Mouse (Mus musculus): Measurements from ENCODE around the gene Gpat2.

Gpat2 gene

DNA sequence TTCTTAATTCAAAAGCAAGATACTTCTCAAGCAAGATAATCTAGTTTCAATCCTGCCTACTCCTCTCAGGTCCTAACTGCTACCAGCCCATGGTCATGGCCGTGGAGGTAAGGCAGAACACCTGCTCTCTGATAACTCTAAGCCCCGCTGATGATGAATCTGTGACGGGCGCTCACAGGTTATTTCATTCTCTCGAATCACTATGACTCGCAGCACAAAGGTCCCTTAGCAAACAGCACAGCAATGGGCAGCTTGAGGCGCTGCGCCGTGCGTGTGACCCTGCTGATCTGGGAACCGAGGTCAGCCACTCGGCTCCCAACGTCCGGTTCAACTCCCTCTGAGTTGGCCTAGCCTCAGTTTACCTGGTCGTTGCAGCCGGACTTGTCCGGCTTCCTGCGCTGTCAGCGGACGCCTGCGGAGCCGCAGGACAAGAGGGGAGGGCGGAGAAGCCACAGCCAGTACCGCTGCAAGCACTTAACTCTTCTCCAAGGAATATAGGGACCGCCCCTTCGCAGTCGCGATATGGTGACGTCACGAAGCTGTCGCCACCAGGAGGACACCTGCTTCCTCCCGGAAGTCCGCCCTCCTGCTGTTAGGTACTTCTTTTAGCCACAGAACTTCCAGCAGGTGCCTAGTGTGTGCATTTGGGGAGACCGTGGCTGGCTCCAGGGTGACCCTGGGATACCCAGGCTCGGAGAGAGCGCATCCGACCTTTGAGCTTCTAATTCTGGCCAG lies 19.2 kb downstream of the Gpat2 start, which contains the start of gene Fahd2a:
Gene Fahd2a, minus strand, starts transcription at position 511 of the 735 bp plus-strand sequence.
- DNase-seq (ENCODE audit: low read depth, low spot score): peak; percentile 80

DNA sequence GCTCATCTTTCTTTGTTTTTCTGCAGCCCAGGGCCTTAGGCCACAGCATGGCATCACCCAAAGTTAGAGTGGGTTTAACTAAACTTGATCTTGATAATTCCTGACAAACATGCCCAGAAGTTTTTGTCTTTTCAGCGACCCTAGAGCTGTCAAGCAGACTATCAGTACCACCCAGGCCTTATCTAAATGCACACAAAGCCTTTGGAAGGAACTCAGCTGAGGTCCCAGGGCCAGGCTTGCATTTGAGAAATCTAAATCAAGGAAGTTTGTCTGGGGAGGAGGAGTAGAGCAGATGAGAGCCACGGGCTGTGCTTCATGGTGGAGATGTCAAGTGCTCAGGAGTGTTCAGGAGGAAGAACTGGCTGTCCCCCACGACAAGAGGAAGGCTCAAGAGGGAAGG lies 21.8 kb downstream of the Gpat2 start:
- no peak for DNase-seq (ENCODE audit: low read depth, low spot score)

DNA sequence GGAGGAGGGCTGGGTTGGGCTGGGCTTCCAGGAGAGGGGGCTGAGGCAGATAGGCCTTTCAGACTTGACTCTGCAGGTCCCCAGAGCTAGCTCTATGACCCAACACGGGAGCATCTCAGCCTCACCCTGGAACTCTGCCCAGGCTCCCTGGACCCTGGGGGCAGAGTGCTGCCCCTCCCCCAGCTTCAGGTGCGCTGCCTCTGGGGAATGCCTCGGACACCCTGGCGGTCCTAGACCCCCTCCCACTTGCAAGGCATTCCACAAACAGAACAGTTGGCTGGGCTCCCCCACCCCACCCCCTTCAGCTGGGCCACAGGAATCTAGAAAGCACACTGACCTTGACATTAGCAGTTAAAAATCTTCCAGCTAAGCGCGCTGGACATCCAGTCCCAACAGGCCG lies 24.7 kb downstream of the Gpat2 start:
- no peak for DNase-seq (ENCODE audit: low read depth, low spot score)

DNA sequence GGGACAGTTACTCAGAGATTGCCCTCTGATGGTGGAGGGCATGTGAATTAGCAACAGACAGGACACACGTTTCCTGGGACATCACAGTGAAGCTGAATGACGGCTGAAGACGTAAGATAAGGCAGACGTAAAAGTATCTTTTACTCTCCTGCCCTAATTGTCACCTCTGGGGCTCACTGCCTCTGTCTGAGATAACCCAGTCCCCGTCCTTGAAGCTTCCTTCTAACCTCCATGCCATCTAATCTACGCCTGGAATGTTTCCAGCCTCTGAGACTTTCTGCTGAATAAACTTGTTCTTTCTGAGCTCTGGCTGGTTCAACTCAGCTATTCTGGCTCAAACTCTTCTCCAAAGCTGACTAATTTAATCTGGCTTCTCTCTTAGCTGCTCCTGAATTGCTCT lies 26.7 kb downstream of the Gpat2 start:
- DNase-seq (ENCODE audit: low read depth, low spot score): no peak

DNA sequence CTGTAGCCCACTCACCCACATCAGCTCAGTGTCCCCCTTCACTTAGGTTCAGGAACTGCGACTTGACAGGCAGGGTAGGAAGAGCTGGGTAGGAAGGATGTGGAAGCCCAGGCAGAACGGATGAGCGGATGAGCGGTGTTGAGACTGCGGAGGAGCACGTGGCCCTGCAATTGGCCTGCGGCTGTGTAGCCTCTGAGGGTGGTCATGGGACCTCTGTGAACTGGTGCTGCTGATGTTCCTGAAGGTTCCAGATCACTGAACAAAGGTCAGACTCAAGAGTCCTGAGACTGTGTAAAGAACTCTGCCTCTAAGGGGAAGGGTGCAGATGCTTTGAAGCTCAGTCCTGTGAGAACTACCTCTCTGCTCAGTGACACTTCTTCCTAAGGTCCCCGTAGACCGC lies 28.1 kb downstream of the Gpat2 start:
- DNase-seq (ENCODE audit: low read depth, low spot score): no peak

DNA sequence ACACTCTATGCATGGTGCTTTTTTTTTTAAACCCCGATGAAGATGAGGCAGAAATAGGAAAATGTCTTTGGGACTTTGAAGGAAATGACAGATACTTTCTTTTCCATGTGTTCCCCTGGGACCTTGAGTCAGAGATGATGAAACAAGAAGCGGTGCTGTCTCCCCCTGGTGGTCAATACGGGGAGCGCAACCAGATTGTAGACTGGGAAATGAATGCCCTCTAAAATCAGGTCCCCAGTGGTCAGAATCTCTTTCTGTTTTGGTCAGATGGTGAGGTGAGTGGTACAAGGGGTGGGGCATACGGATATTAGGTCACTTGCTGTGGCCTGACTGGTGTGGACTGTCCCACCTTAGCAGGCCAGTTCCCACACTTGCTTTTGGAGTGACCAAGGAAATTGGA lies 28.8 kb downstream of the Gpat2 start:
- DNase-seq (ENCODE audit: low read depth, low spot score): peak; percentile 33

DNA sequence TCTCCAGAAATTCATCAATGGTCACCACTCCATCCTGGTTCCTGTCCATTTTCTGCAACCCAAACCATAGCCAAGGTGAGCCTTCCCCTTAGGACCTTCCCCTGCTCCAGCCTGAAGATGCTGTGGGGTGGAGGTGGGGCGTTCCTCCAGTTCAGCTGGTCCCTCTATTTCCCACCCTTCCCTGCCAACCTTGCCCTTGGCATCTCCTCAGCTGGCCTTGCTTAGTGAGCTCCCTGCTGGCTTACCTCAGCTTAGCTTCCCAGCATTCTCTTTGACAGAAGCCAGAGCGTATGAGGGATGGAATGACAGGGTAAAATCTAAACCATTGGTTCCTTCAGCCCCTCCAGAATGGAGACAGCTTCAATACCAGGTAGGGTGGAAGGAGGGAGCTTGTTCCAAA lies 34.3 kb downstream of the Gpat2 start:
- no peak for DNase-seq (ENCODE audit: low read depth, low spot score)

DNA sequence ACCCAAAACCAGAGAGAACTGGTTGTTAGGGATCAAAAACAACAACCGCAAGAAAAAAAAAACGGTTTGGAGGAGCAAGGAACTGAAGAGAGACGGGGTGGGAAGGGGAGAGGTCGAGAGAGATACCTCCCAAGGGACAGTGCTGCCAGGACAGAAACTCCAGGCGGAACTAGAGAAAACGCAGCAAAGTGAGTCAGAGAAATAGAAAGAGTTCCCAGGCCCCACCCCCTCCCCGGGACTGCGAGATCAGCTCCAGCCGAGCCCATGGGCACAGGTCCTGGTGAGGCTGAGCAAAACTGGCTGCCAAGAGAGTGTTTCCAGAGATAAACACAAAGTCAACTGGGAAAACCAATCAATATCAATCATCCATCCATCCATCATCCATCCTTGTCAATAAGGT lies 36.4 kb downstream of the Gpat2 start:
- DNase-seq (ENCODE audit: low read depth, low spot score): no peak

DNA sequence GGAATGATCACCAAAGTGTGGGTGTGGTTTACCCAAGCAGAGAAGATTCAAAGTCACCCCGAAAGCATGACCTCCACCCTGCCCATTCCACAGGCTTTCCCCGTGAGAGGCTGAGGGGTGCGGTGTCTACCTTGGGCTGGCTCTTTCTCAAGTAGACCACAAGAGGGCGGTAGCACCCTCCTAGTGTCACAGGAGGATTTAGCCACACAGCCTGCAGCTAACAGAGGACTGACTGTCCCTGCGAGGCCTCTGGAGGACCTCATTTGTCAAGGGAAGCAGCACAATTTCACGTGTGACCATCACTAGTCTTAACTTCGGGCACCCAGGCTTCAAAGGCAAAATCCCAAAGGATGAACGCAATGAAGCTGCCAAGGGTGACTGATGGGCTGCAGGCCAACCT lies 37.3 kb downstream of the Gpat2 start:
- no peak for DNase-seq (ENCODE audit: low read depth, low spot score)

DNA sequence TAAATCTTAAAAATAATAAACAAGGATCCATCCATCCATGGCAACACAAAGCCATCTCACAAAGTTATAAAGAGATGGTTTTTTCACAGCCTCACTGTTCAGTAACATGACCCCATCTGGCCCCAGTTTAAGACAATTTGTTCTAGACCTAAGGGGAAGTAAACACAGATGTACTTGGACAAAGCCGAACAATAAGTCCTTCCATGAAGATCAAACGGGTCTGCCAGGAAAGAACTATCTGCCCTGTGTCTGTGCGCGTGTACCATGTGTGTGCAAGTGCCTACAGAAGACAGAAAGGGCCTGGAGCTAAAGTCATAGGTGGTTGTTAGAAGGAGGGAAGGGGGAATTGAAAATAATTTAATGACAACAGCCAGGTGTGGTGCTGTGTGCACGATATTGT lies 45.2 kb downstream of the Gpat2 start:
- DNase-seq (ENCODE audit: low read depth, low spot score): no peak

DNA sequence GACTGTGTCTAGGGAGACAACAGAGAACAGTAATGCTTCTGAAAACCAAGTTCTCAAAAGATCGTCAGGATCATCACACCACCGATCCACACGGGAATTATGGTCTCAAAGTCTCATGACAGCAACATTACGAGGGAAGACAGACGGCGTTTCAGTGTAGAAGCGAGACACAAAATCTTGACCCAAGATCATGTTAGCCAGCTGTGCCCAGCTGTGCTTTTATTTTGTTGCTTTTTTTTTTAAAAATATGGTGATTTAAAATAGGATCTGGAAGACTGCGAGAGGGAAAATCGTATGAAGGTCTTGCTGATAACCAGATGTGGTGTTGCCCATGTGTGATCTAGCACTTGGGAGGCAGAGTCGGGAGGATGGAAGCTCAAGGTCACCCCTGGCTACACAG lies 45.7 kb downstream of the Gpat2 start:
- DNase-seq (ENCODE audit: low read depth, low spot score): no peak

DNA sequence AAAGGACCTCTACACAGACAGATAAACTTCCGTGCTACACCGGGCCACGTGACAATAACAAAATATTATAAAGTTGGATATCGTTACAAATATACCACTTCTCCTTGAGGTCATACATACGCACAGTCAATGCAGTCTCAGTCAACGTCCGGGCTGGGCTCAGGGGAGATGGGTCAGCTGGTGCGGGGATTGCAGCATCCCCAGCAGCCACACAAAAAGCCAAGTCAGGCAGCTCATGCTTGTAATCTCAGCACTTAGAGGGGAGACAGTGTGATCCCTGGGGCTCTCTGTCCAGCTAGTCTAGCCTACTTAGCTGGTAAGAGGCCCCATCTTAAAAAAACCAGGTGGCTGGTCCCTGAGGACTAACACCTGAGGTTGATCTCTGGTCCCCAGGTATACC lies 46.3 kb downstream of the Gpat2 start:
- DNase-seq (ENCODE audit: low read depth, low spot score): no peak

DNA sequence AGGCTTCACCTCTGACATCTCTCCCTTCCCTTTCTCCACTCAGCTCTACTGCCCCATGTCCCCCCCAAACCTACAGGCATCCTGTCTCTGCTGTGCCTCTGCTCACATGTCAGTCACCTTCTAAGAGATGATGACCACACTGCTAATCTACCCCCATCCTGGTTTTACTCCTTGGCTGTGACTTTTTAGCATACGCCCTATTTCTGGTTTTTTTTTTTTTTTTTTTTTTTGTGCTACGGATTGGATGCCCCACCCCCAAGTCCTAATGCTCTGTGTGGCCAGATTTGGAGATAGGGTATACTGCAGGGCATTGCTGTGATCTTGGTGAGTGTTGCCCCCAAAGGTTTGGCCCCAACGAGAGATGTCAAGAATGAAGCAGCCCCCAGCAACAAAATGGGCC lies 47.3 kb downstream of the Gpat2 start:
- DNase-seq (ENCODE audit: low read depth, low spot score): no peak

DNA sequence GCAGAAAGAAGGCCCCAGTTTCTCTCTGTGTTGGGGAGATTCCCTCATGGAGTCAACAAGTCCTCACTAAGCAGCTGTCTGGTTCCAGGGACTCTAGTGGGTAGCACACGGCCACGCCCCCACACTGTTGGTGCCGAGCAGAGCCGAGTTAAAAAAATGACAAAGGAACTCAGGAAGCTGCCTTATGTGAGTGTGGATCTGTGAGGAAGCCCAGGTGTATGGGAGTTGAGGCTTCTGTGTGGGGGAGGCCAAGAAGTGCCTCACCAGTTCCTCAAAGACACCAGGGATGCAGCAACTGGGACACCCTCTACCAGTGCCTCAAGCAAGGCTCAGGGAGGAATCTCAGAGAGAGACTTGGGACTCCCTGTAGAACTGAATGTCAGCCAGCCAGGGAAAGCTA lies 54.2 kb downstream of the Gpat2 start:
- no peak for DNase-seq (ENCODE audit: low read depth, low spot score)

DNA sequence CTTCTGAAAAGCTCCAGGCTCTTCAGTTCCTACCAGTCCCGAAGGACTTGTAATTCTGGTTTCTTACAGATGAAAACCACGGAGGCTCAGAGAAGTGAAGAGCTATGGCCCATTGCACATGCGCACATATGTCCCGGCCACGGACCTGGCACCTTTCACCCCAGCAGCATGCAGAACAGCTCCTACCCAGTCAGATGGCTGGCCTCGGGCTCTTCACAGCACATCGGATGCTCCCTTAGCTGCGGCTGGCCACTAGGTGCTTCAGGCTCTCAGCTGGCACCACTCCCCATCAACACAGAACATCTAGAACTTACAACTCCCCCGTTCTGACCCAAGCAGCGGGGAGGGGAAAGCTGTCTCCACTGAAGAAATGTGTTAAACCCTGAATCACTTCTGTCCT lies 54.8 kb downstream of the Gpat2 start:
- DNase-seq (ENCODE audit: low read depth, low spot score): no peak

DNA sequence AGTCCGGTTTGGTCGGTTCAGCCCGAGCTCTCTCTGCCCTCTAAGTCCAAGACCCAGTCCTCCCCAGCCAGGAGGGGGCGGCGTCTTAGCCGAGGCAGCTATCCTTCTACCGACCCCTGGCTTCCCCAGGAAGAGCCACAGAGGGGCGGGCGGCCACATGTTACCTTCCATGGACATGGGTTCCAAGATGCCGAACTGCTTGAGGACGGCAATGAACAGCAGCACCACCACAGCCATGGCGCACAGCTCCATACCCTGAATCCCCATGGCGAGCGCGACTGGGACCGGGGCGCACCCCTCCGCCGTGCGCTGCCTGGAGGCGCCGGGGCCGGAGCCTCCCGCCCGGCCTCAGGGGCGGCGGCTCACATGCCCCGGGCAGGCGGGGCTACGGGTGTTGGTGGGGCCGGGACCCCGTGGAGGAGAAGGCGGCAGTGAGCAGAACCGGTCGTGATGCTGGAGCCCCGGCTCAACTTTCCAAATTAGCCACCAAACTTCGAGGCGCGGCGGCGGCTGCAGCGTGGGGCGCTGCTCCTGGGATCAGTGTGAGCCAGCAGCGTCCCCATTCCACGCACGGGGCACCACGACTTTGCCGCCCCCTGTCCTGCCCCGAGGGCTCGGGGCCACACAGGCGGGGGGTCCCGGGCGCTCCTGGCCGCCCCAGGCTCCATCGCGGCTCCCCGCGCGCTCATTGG lies 57.0 kb downstream of the Gpat2 start:
- peak; percentile 7 for DNase-seq (ENCODE audit: low read depth, low spot score)

DNA sequence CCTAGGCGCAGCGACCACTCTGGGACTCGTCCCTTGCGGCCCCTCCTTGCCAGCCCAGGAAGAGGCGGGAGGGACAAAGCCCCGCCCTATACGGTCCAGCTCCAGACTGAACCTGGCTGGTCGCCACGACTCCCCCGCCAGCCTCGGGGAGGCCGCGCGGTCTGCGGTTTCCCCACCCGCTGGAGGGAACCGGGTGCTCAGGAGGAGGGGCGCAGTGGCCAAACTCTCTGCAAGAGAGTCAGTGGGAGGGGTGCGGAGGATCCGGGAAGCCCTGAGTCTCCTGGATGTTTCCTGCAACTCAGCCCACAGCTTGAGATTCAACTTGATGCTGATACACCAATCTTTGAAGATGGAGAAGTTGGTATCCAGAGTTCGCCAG lies 57.5 kb downstream of the Gpat2 start:
- peak; percentile 29 for DNase-seq (ENCODE audit: low read depth, low spot score)

DNA sequence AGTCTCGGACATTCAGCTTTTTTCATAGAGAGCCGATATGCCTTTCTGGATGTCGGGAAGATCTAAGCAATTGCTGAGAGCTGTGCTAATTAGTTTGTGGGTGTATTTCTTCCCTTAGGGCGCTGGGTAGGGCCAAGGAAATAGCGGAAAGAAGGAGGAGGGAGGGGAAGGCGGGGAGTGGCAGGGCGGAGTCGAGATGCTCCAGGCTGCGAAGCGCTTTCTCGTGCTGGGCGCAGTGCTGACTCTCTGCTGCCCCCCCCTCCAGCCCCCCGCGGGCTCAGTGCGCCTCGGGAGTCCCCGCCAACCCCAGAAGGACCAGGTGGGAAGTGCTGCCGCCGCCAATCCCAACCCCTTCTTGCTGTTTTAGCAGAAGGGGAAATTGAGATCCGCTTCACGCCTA lies 58.0 kb downstream of the Gpat2 start:
- DNase-seq (ENCODE audit: low read depth, low spot score): no peak

DNA sequence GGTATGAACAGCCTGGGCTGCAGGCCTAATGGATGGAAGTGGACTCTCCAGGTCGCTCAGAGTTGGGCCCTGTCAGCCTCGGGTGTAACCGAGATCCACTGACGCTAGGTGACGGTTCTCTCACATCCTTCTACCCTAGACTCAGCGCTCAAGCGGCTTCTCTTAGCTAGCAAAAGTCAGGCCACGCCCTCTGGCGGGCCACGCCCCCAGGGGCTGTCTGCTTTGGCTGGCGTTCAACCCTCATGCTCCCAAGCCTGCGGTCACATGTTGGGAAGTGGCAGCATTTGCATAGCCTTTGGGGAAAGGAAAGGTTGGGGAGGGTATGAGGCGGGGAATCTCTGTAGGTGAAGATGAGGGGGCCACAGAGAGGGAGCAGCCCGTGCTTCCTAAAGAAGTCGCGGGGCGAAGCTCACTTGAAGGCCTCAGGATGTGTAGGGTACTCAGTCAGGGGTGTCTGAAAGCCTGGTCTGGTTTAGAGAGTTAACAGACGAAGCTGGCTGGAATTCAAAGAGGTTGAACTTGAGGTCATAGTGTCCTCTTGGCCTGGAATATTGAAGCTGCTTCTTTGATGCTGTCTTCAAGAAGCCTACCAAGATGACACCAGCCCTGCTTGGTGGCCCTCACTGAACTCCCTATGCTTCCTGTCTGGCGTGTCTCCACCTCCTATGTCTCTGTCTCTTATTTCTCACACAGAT lies 59.6 kb downstream of the Gpat2 start:
- DNase-seq (ENCODE audit: low read depth, low spot score): peak; percentile 46

Measured in WW6 (cell line).